In the genomic region with DNA sequence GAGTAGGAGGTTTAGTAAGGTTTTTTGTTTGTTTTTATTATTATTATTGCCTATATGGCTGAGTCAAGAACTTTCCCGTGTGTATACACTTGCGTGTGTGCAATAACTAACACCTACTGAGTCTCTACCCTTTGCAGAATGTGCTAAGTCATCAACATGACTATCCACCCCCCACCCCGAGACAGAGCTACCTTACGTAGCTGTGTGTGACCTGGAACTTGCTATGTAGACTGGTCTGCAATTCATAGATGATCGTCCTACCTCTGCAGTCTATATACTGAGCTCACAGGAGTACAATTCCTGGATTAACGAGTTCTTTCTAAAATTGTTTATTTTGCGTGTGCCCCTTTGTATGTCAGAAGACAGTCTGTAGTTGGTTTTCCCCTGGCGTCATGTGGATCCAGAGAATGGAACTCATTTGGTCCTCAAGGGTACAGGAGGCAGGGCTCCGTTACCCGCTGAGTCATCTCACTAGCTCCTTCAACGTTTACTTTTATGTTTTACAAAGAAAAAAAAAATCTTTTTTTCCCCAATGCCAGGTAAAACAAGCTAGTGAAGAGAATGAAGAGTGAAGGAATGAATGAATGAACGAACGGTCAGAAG, we compare ENCODE assay signal across 8 mouse cellular contexts. TPM values are rescaled to one million over a fixed set of nuclear protein-coding genes. Genes with fewer than 3 reads are reported as not detected.
DNase-seq lines count a peak whose midpoint lies in the region; ATAC-seq and TF ChIP-seq lines count a peak whose summit lies in the region.

Gene Usp10 (plus strand): TSS at position 417 of the 603 bp plus-strand sequence.

- no peak for ATAC-seq in embryonic facial prominence, embryonic 13.5 days (ENCODE audit: insufficient number of reproducible peaks, insufficient read depth, low FRiP score, low TSS enrichment, low read depth)
- no peak for ATAC-seq in heart, embryonic 16.5 days (replicated peaks; ENCODE audit: extremely low read depth, insufficient read depth, low FRiP score)
- ATAC-seq in neural tube, embryonic 13.5 days (ENCODE audit: low read depth), result peak; percentile 24; the same call in 1 of the 2 replicates

- peaks cover 3% of the 10 kb centered on the region for H3K27me3 ChIP-seq in CH12.LX (replicated peaks)
- peaks cover 5% of the 10 kb centered on the region; the same call in 1 of the 2 replicates for H3K27me3 ChIP-seq in embryonic facial prominence, embryonic 13.5 days
- no peaks in the 10 kb centered on the region for H3K27me3 ChIP-seq in heart, embryonic 16.5 days (ENCODE audit: control insufficient read depth, insufficient read depth, low read length)
- no peaks in the 10 kb centered on the region for H3K27me3 ChIP-seq in neural tube, embryonic 13.5 days

- TF ChIP-seq EP300 in CH12.LX (IDR thresholded peaks at IDR 0.05; ENCODE audit: low read length), result no peak

- TF ChIP-seq POLR2A in CH12.LX (IDR thresholded peaks at IDR 0.05; ENCODE audit: low read depth, low read length), result no peak

- in situ Hi-C loops in CH12.LX (cut with MboI; ENCODE audit: low pct_ligation_motif_present, low pct_unique_long_range_greater_than_20kb, low sequenced_read_pairs), result no loop called here

- intact Hi-C loops in left cerebral cortex, postnatal 4 days (cut with DNase I), result no loop called here

- H3K9ac ChIP-seq in CH12.LX (ENCODE audit: insufficient read depth, low read depth), result peak within 1 kb of the TSS; percentile 69
- H3K9ac ChIP-seq in embryonic facial prominence, embryonic 13.5 days, result peak within 1 kb of the TSS; percentile 95
- H3K9ac ChIP-seq in heart, embryonic 16.5 days (ENCODE audit: low read length), result peak within 1 kb of the TSS; percentile 88
- H3K9ac ChIP-seq in neural tube, embryonic 13.5 days, result peak within 1 kb of the TSS; percentile 95

- WGBS in embryonic facial prominence, embryonic 13.5 days, result 28% methylated on average over 13 of the region's 13 CpGs
- WGBS in heart, embryonic 16.5 days, result 32% methylated on average over 13 of the region's 13 CpGs
- 26% methylated on average over 13 of the region's 13 CpGs for WGBS in neural tube, embryonic 13.5 days

- peaks cover 42% of the 10 kb centered on the region for H3K79me2 ChIP-seq in CH12.LX (replicated peaks; ENCODE audit: control insufficient read depth, extremely low read depth, insufficient read depth, poor library complexity, severe bottlenecking)

- no peak for TF ChIP-seq RAD21 in CH12.LX (IDR thresholded peaks at IDR 0.05; ENCODE audit: low read depth, low read length)

- no peak for TF ChIP-seq CTCF in CH12.LX (conservative IDR thresholded peaks at IDR 0.05 in 1 of 2, IDR thresholded peaks at IDR 0.05 in 1 of 2; ENCODE audit: low read depth in 2 of 2, low read length in 2 of 2)

- H3K27ac ChIP-seq in CH12.LX (ENCODE audit: insufficient read depth, low read depth), result peak within 1 kb of the TSS; percentile 63
- peak within 1 kb of the TSS; percentile 93 for H3K27ac ChIP-seq in embryonic facial prominence, embryonic 13.5 days
- peak within 1 kb of the TSS; percentile 87 for H3K27ac ChIP-seq in heart, embryonic 16.5 days (ENCODE audit: low read length)
- peak within 1 kb of the TSS; percentile 93 for H3K27ac ChIP-seq in neural tube, embryonic 13.5 days (replicated peaks)

- H3K4me1 ChIP-seq in CH12.LX (ENCODE audit: control insufficient read depth in 1 of 2, insufficient read depth in 2 of 2), result peaks cover 15 to 35% of the 10 kb centered on the region in 2 experiments
- peaks cover 39% of the 10 kb centered on the region for H3K4me1 ChIP-seq in embryonic facial prominence, embryonic 13.5 days
- peaks cover 36% of the 10 kb centered on the region for H3K4me1 ChIP-seq in heart, embryonic 16.5 days (ENCODE audit: control insufficient read depth, insufficient read depth, low read length)
- peaks cover 43% of the 10 kb centered on the region for H3K4me1 ChIP-seq in neural tube, embryonic 13.5 days (replicated peaks)

- H3K4me3 ChIP-seq in CH12.LX (replicated peaks in 1 of 3; ENCODE audit: low read depth in 2 of 3, low read length in 2 of 3, poor library complexity in 1 of 3), result peak within 1 kb of the TSS; percentile 76 to 94 (median 85)
- H3K4me3 ChIP-seq in embryonic facial prominence, embryonic 13.5 days, result peak within 1 kb of the TSS; percentile 81
- H3K4me3 ChIP-seq in heart, embryonic 16.5 days (ENCODE audit: low read length), result peak within 1 kb of the TSS; percentile 80
- H3K4me3 ChIP-seq in neural tube, embryonic 13.5 days, result peak within 1 kb of the TSS; percentile 88

- no peaks in the 10 kb centered on the region for H3K9me3 ChIP-seq in CH12.LX (replicated peaks; ENCODE audit: low read length)
- H3K9me3 ChIP-seq in embryonic facial prominence, embryonic 13.5 days, result no peaks in the 10 kb centered on the region
- H3K9me3 ChIP-seq in heart, embryonic 16.5 days (replicated peaks; ENCODE audit: control insufficient read depth, low read length), result no peaks in the 10 kb centered on the region
- no peaks in the 10 kb centered on the region for H3K9me3 ChIP-seq in neural tube, embryonic 13.5 days

- H3K4me2 ChIP-seq in CH12.LX (ENCODE audit: insufficient read depth, low read depth, poor library complexity, severe bottlenecking), result peak within 1 kb of the TSS; percentile 77
- peak within 1 kb of the TSS; percentile 93 for H3K4me2 ChIP-seq in embryonic facial prominence, embryonic 13.5 days
- peak within 1 kb of the TSS; percentile 82 for H3K4me2 ChIP-seq in heart, embryonic 16.5 days (ENCODE audit: low read depth, low read length)
- peak within 1 kb of the TSS; percentile 80 for H3K4me2 ChIP-seq in neural tube, embryonic 13.5 days

- peaks cover 0 to 12% of the 10 kb centered on the region in 2 experiments for H3K36me3 ChIP-seq in CH12.LX (replicated peaks in 1 of 2; ENCODE audit: control insufficient read depth in 1 of 2, insufficient read depth in 1 of 2, low read length in 1 of 2)
- no peaks in the 10 kb centered on the region for H3K36me3 ChIP-seq in embryonic facial prominence, embryonic 13.5 days
- H3K36me3 ChIP-seq in heart, embryonic 16.5 days (ENCODE audit: control insufficient read depth, insufficient read depth), result no peaks in the 10 kb centered on the region
- no peaks in the 10 kb centered on the region for H3K36me3 ChIP-seq in neural tube, embryonic 13.5 days

- dilution Hi-C loops in CH12.LX (cut with MboI; ENCODE audit: extremely low pct_ligation_motif_present, extremely low pct_unique_long_range_greater_than_20kb, low sequenced_read_pairs), result no loop called here

- no peak for DNase-seq in frontal cortex, adult 2 months (ENCODE audit: extremely low spot score in 1 of 2, low spot score in 1 of 2)
- no peak for DNase-seq in frontal cortex, postnatal 36 days (ENCODE audit: low spot score in 2 of 2)
- peak; percentile 40 for DNase-seq in CH12.LX (ENCODE audit: extremely low read depth)
- DNase-seq in left cerebral cortex, postnatal 4 days, result no peak
- no peak for DNase-seq in urinary bladder, postnatal 25 days (ENCODE audit: low spot score)

TF ChIP-seq in CH12.LX, 34 proteins besides CTCF, POLR2A, EP300 and RAD21:
- no peak for TF ChIP-seq PAX5 (IDR thresholded peaks at IDR 0.05; ENCODE audit: low read length)
- no peak for TF ChIP-seq GABPA (IDR thresholded peaks at IDR 0.05; ENCODE audit: insufficient replicate concordance, low read depth, low read length)
- TF ChIP-seq MAFK (IDR thresholded peaks at IDR 0.05; ENCODE audit: insufficient replicate concordance, low read length), result peak; percentile 64; the same call in 1 of the 2 replicates
- TF ChIP-seq MAX (IDR thresholded peaks at IDR 0.05; ENCODE audit: low read length), result 0 out of 2 replicates have a peak, but pooled peaks have one; percentile 13
- TF ChIP-seq CHD2 (IDR thresholded peaks at IDR 0.05; ENCODE audit: low read length), result no peak
- TF ChIP-seq IRF4 (IDR thresholded peaks at IDR 0.05; ENCODE audit: low read depth, low read length), result 0 out of 2 replicates have a peak, but pooled peaks have one; percentile 47
- no peak for TF ChIP-seq POLR2AphosphoS2 (IDR thresholded peaks at IDR 0.05; ENCODE audit: low read depth, low read length)
- TF ChIP-seq BHLHE40 (IDR thresholded peaks at IDR 0.05; ENCODE audit: low read depth, low read length), result no peak
- TF ChIP-seq ZNF384 (IDR thresholded peaks at IDR 0.05; ENCODE audit: low read depth, low read length), result peak; percentile 13; the same call in 1 of the 2 replicates

RNA-seq across cellular contexts. Expression of gene Usp10, which starts in this region (rescaled TPM):
- 86.8 and 98.2 TPM in 2 replicates for polyA plus RNA-seq in frontal cortex, adult 2 months (2012; rRNA removed)
- total RNA-seq in CH12.LX (2012; rRNA removed) (152 and 167 TPM in 2 replicates), CH12.LX (2014; rRNA removed) (72.3 and 80.0 TPM in 2 replicates)
- polyA plus RNA-seq in CH12.LX (2012; ENCODE audit: insufficient read length, low read depth), result 125 and 161 TPM in 2 replicates
- 127 and 144 TPM in 2 replicates for polyA plus RNA-seq in embryonic facial prominence, embryonic 13.5 days (2015; fragmentation: Nextera tagmentation; extraction: Ambion mirVana)
- 90.7 and 101 TPM in 2 replicates for polyA plus RNA-seq in heart, embryonic 16.5 days (2015; fragmentation: Nextera tagmentation; extraction: Ambion mirVana)
- total RNA-seq in left cerebral cortex, postnatal 4 days (2021), result 100 to 1,000 TPM; 150 to 152 TPM
- 116 and 125 TPM in 2 replicates for polyA plus RNA-seq in neural tube, embryonic 13.5 days (2015; fragmentation: Nextera tagmentation; extraction: Ambion mirVana)
